Mouse (Mus musculus): ENCODE measurements around the gene Kcnj15. TPM values are rescaled to one million over a fixed set of nuclear protein-coding genes. Genes with fewer than 3 reads are reported as not detected.

The Kcnj15 gene
- polyA plus RNA-seq, 2 experiments = 3.3 to 4.0 TPM

DNA sequence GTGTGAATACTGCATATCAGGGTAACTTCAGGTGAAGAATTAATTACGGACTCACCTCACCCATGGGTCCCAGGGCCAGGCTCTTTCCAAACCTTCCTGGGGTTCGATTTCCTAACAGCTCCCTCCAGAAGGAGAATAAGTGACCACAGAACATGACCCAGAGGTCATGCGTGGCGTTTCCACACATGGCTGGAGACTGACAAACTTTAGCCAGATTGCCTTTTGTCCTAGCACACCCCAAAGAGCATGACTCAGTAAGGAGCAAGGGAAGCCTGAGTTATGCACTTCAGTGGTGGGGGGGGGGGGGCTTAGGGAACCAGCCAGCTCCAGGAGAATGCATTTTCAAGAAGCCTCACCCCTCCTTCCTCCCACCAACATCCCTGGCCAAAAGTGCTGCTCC, 2.1 kb downstream of the Kcnj15 start:
- Histone ChIP-seq H3K9me3 (ENCODE audit: control insufficient read depth, low read length) (no peaks in the 10 kb centered on the region), H3K4me2 (replicated peaks; ENCODE audit: low read depth, low read length, severe bottlenecking) (0 out of 2 replicates have a peak overlapping the region, but pooled peaks have one; percentile 3), H3K36me3 (ENCODE audit: control insufficient read depth, insufficient read depth, low read length) (no peaks in the 10 kb centered on the region), H3K27ac (replicated peaks; ENCODE audit: low read depth, low read length) (no peak overlapping the region), H3K27me3 (ENCODE audit: control insufficient read depth, insufficient read depth, low read length) (no peaks in the 10 kb centered on the region), H3K9ac (ENCODE audit: low read depth, low read length, severe bottlenecking) (no peak overlapping the region), H3K4me1 (ENCODE audit: control insufficient read depth, insufficient read depth, low read length) (peaks cover 25% of the 10 kb centered on the region), H3K4me3 (replicated peaks; ENCODE audit: low read length) (no peak overlapping the region)
- ATAC-seq (ENCODE audit: low FRiP score, low read depth) (no peak), DNase-seq (ENCODE audit: low spot score) (no peak)
- TF ChIP-seq POLR2A (IDR thresholded peaks at IDR 0.05; ENCODE audit: borderline replicate concordance, extremely low read depth, insufficient read depth, insufficient read length) = no peak
- 27% methylated on average over 4 of the region's 4 CpGs for WGBS

DNA sequence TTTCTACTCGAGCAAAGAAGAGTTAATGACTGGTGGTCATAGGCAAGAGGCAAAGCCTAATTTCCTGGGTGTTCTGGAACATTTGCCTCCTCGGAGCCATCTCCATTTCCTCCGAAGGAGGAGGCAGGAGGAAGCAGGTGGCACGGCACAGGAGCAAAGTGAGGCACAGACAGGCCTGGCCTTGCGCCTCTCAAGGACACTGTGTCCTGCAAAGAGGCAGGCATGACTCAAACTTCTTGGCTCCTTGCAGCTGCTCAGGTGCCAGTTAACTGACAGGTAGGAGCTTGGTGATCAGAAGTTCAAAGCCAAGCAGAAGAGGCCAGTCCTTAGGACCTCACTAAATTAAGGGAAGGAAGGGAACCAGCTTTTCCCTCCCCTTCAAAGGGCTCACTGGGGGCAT, 3.3 kb downstream of the Kcnj15 start:
- no peak overlapping the region for H3K4me2 ChIP-seq (replicated peaks; ENCODE audit: low read depth, low read length, severe bottlenecking)
- H3K9ac ChIP-seq (ENCODE audit: low read depth, low read length, severe bottlenecking) = no peak overlapping the region
- 58% methylated on average over 5 of the region's 5 CpGs for WGBS
- no peak for ATAC-seq (ENCODE audit: low FRiP score, low read depth)
- no peak for TF ChIP-seq POLR2A (IDR thresholded peaks at IDR 0.05; ENCODE audit: borderline replicate concordance, extremely low read depth, insufficient read depth, insufficient read length)
- DNase-seq (ENCODE audit: low spot score) = no peak
- no peaks in the 10 kb centered on the region for H3K27me3 ChIP-seq (ENCODE audit: control insufficient read depth, insufficient read depth, low read length)
- H3K4me1 ChIP-seq (ENCODE audit: control insufficient read depth, insufficient read depth, low read length) = peaks cover 25% of the 10 kb centered on the region
- H3K4me3 ChIP-seq (replicated peaks; ENCODE audit: low read length) = no peak overlapping the region
- H3K36me3 ChIP-seq (ENCODE audit: control insufficient read depth, insufficient read depth, low read length) = no peaks in the 10 kb centered on the region
- no peak overlapping the region for H3K27ac ChIP-seq (replicated peaks; ENCODE audit: low read depth, low read length)
- H3K9me3 ChIP-seq (ENCODE audit: control insufficient read depth, low read length) = no peaks in the 10 kb centered on the region

DNA sequence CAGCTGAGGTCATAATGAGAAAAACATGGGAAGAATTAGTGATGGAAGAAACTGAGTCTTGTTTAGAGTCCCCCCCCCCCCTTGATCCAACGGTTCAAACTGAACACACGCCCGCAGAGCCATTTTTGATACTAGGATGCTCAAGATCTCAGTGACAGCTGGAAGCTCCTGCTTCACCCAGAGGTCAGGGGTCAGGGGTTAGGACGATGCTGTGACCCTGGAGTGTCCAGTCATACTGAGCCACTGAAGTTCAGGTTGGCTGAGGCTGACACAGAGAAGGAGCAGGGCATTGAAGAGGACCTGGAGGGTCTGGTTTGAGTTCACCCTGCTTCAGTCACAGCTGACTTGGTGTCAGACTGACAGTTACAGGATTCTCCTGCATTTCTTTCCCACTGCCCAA, 4.4 kb downstream of the Kcnj15 start:
- Histone ChIP-seq H3K4me1 (ENCODE audit: control insufficient read depth, insufficient read depth, low read length) (peaks cover 25% of the 10 kb centered on the region), H3K27me3 (ENCODE audit: control insufficient read depth, insufficient read depth, low read length) (no peaks in the 10 kb centered on the region), H3K4me3 (replicated peaks; ENCODE audit: low read length) (no peak overlapping the region), H3K4me2 (replicated peaks; ENCODE audit: low read depth, low read length, severe bottlenecking) (no peak overlapping the region), H3K9me3 (ENCODE audit: control insufficient read depth, low read length) (no peaks in the 10 kb centered on the region), H3K36me3 (ENCODE audit: control insufficient read depth, insufficient read depth, low read length) (no peaks in the 10 kb centered on the region), H3K9ac (ENCODE audit: low read depth, low read length, severe bottlenecking) (no peak overlapping the region), H3K27ac (replicated peaks; ENCODE audit: low read depth, low read length) (no peak overlapping the region)
- ATAC-seq (ENCODE audit: low FRiP score, low read depth) (no peak), DNase-seq (ENCODE audit: low spot score) (no peak)
- no peak for TF ChIP-seq POLR2A (IDR thresholded peaks at IDR 0.05; ENCODE audit: borderline replicate concordance, extremely low read depth, insufficient read depth, insufficient read length)
- 32% methylated on average over 4 of the region's 4 CpGs for WGBS

DNA sequence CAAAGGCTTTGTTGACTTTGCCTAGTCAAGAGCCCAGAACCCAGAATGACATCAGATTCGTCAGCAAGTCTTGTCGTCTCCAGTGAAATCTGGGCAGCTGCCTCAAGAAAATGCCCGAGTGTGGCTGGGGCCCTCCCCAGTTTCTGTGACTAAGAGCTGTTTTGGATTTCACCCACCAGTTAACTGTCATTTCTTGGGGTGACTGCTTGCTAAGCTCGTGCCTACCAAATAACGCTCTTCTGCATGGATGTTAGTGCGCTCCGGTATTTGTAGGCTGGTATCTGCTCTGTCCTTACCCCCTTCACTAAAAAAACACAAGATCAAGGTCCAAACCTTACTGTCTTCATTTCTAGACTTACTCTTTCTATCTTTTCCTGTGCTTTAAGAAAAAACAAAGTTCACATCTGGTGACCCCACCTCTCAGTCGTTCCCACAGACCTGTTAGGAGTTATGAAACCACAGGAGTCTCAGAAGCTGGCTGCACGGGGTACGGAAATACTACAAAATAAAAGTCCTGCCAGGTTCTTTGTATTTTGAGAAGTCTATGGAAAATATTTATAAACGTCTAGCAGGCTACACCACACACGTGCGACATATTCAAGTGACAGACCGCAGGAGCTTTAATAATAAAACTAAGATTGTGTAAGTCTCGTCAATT, 5.5 kb downstream of the Kcnj15 start:
- WGBS = 46% methylated on average over 15 of the region's 15 CpGs
- no peak overlapping the region for H3K27ac ChIP-seq (replicated peaks; ENCODE audit: low read depth, low read length)
- H3K4me1 ChIP-seq (ENCODE audit: control insufficient read depth, insufficient read depth, low read length) = peaks cover 25% of the 10 kb centered on the region
- H3K4me2 ChIP-seq (replicated peaks; ENCODE audit: low read depth, low read length, severe bottlenecking) = no peak overlapping the region
- DNase-seq (ENCODE audit: low spot score) (peak; percentile 57), ATAC-seq (ENCODE audit: low FRiP score, low read depth) (no peak)
- no peak overlapping the region for H3K4me3 ChIP-seq (replicated peaks; ENCODE audit: low read length)
- H3K36me3 ChIP-seq (ENCODE audit: control insufficient read depth, insufficient read depth, low read length) = no peaks in the 10 kb centered on the region
- H3K27me3 ChIP-seq (ENCODE audit: control insufficient read depth, insufficient read depth, low read length) = no peaks in the 10 kb centered on the region
- TF ChIP-seq POLR2A (IDR thresholded peaks at IDR 0.05; ENCODE audit: borderline replicate concordance, extremely low read depth, insufficient read depth, insufficient read length) = no peak
- H3K9me3 ChIP-seq (ENCODE audit: control insufficient read depth, low read length) = no peaks in the 10 kb centered on the region
- H3K9ac ChIP-seq (ENCODE audit: low read depth, low read length, severe bottlenecking) = no peak overlapping the region

GRCm38 (mm10) chr16:95264324-95264723, 7.0 kb downstream of the Kcnj15 start:
- H3K9me3 ChIP-seq (ENCODE audit: control insufficient read depth, low read length) = no peaks in the 10 kb centered on the region
- WGBS = 64% methylated on average over 5 of the region's 5 CpGs
- TF ChIP-seq POLR2A (IDR thresholded peaks at IDR 0.05; ENCODE audit: borderline replicate concordance, extremely low read depth, insufficient read depth, insufficient read length) = no peak

More at GRCm38 (mm10) chr16:95264324-95264723, 7.0 kb downstream of the Kcnj15 start:
- peaks cover 20% of the 10 kb centered on the region for H3K4me1 ChIP-seq (ENCODE audit: control insufficient read depth, insufficient read depth, low read length)
- no peaks in the 10 kb centered on the region for H3K36me3 ChIP-seq (ENCODE audit: control insufficient read depth, insufficient read depth, low read length)
- no peaks in the 10 kb centered on the region for H3K27me3 ChIP-seq (ENCODE audit: control insufficient read depth, insufficient read depth, low read length)
- H3K27ac ChIP-seq (replicated peaks; ENCODE audit: low read depth, low read length) = no peak overlapping the region
- no peak for DNase-seq (ENCODE audit: low spot score)
- H3K4me3 ChIP-seq (replicated peaks; ENCODE audit: low read length) = no peak overlapping the region
- H3K4me2 ChIP-seq (replicated peaks; ENCODE audit: low read depth, low read length, severe bottlenecking) = no peak overlapping the region
- H3K9ac ChIP-seq (ENCODE audit: low read depth, low read length, severe bottlenecking) = no peak overlapping the region
- ATAC-seq (ENCODE audit: low FRiP score, low read depth) = no peak

Data from limb, embryonic 14.5 days (tissue).